Comparison of ENCODE assay signal across 8 mouse cellular contexts in genomic region chr11:102690162-102690561, GRCm38 (mm10). TPM values are rescaled to one million over a fixed set of nuclear protein-coding genes. Genes with fewer than 3 reads are reported as not detected.
DNase-seq lines count a peak whose midpoint lies in the region; ATAC-seq and TF ChIP-seq lines count a peak whose summit lies in the region.

No protein-coding gene starts in this region.

- no peak overlapping the region for H3K4me3 ChIP-seq in lung, embryonic 14.5 days (ENCODE audit: low read depth, low read length)

- no peak overlapping the region for H3K27ac ChIP-seq in lung, embryonic 14.5 days (ENCODE audit: low read depth)

- WGBS in lung, embryonic 14.5 days: 62% methylated on average over 6 of the region's 6 CpGs

- peak; percentile 94 for TF ChIP-seq CTCF in lung, embryonic 14.5 days (IDR thresholded peaks at IDR 0.05; ENCODE audit: low read depth)

- ATAC-seq in CD4-positive, CD25-positive, alpha-beta regulatory T cell, adult 4 months: no peak
- peak; percentile 62; the same call in 1 of the 2 replicates for ATAC-seq in frontal cortex, adult (ENCODE audit: low TSS enrichment)
- ATAC-seq in lung, embryonic 14.5 days (ENCODE audit: insufficient read depth): no peak

- no peaks in the 10 kb centered on the region for H3K9me3 ChIP-seq in lung, embryonic 14.5 days (ENCODE audit: low read depth, low read length)

- no peak overlapping the region for H3K9ac ChIP-seq in lung, embryonic 14.5 days

- no peaks in the 10 kb centered on the region for H3K27me3 ChIP-seq in lung, embryonic 14.5 days (ENCODE audit: insufficient read depth, low read length)

- peaks cover 32% of the 10 kb centered on the region for H3K36me3 ChIP-seq in lung, embryonic 14.5 days (ENCODE audit: insufficient read depth)

- H3K4me1 ChIP-seq in lung, embryonic 14.5 days (ENCODE audit: insufficient read depth): no peaks in the 10 kb centered on the region

- peak; percentile 80 for DNase-seq in CD4-positive, CD25-positive, alpha-beta regulatory T cell, adult 2 months (ENCODE audit: low read depth, low spot score)
- peak; percentile 73 for DNase-seq in MN1 (ENCODE audit: low spot score)
- DNase-seq in cerebellum, adult 18-20 months: peak; percentile 78 to 80
- peak; percentile 80 for DNase-seq in layer of hippocampus, adult 11-12 months (ENCODE audit: low spot score)
- peak; percentile 90 for DNase-seq in lung, embryonic 14.5 days
- DNase-seq in skeletal muscle tissue, adult 2 months (ENCODE audit: low read depth, low spot score): peak; percentile 24

- no peak overlapping the region for H3K4me2 ChIP-seq in lung, embryonic 14.5 days

RNA-seq across cellular contexts. Expression of gene Ccdc43, which starts 7.4 kb away (rescaled TPM):
- polyA plus RNA-seq in CD4-positive, CD25-positive, alpha-beta regulatory T cell, adult 4 months (2017; shearing (Covaris generic)): 10 to 100 TPM; 30.6 to 38.0 TPM
- 44.5 and 46.4 TPM in 2 replicates for polyA plus RNA-seq in lung, embryonic 14.5 days (2014; fragmentation: Nextera tagmentation; extraction: Ambion mirVana)

RNA-seq across cellular contexts. Expression of gene Meioc, which starts 26.6 kb away (rescaled TPM):
- under 1 TPM in 1 of 2 experiments, not detected in 1; 0.16 TPM for polyA plus RNA-seq in CD4-positive, CD25-positive, alpha-beta regulatory T cell, adult 4 months (2017; shearing (Covaris generic))
- 0.22 and 0.64 TPM in 2 replicates for polyA plus RNA-seq in lung, embryonic 14.5 days (2014; fragmentation: Nextera tagmentation; extraction: Ambion mirVana)

Comparison
In these comparisons a context has a peak if more than half of its experiments do, and no peak if none do; other contexts are left out.
1. DNase-seq: peak in every context shown above with its lines; median percentile 90 in lung, embryonic 14.5 days; 80 in CD4-positive, CD25-positive, alpha-beta regulatory T cell, adult 2 months; 80 in layer of hippocampus, adult 11-12 months; 79 in cerebellum, adult 18-20 months; 73 in MN1; 24 in skeletal muscle tissue, adult 2 months.